Comparison of ENCODE assay signal across 7 mouse cellular contexts in genomic region chr2:37786461-37786860, GRCm38 (mm10). TPM values are rescaled to one million over a fixed set of nuclear protein-coding genes. Genes with fewer than 3 reads are reported as not detected.
A peak's percentile ranks its signal among the peaks of the same experiment; 100 is the strongest.
DNase-seq lines count a peak whose midpoint lies in the region; ATAC-seq and TF ChIP-seq lines count a peak whose summit lies in the region.

No protein-coding gene starts in this region.

- H3K4me1 ChIP-seq in lung, embryonic 15.5 days, result peaks cover 13% of the 10 kb centered on the region
- H3K4me1 ChIP-seq in forebrain, embryonic 12.5 days, result peaks cover 25% of the 10 kb centered on the region
- peaks cover 11% of the 10 kb centered on the region for H3K4me1 ChIP-seq in small intestine, adult 2 months (ENCODE audit: control insufficient read depth, insufficient read depth, insufficient read length, low read length)

- H3K4me3 ChIP-seq in lung, embryonic 15.5 days, result peak overlapping the region; percentile 36
- H3K4me3 ChIP-seq in forebrain, embryonic 12.5 days (replicated peaks), result peak overlapping the region; percentile 20; the same call in 1 of the 2 replicates
- H3K4me3 ChIP-seq in small intestine, adult 2 months (ENCODE audit: low read depth, low read length), result peak overlapping the region; percentile 23

- no peak for TF ChIP-seq CTCF in small intestine, adult 2 months (IDR thresholded peaks at IDR 0.05; ENCODE audit: extremely low read depth, insufficient read length, insufficient replicate concordance, low read depth, low read length)

- no peak for ATAC-seq in lung, embryonic 15.5 days (ENCODE audit: borderline replicate concordance, extremely low read depth, low FRiP score, low TSS enrichment)
- no peak for ATAC-seq in forebrain, embryonic 12.5 days (ENCODE audit: low FRiP score)

- no peak for TF ChIP-seq POLR2A in small intestine, adult 2 months (IDR thresholded peaks at IDR 0.05; ENCODE audit: low read depth, low read length)

- no peak overlapping the region for H3K9ac ChIP-seq in lung, embryonic 15.5 days
- 0 out of 2 replicates have a peak overlapping the region, but pooled peaks have one; percentile 17 for H3K9ac ChIP-seq in forebrain, embryonic 12.5 days

- H3K27me3 ChIP-seq in lung, embryonic 15.5 days, result peaks cover 30% of the 10 kb centered on the region
- H3K27me3 ChIP-seq in forebrain, embryonic 12.5 days, result peaks cover 4% of the 10 kb centered on the region; the same call in 1 of the 2 replicates
- H3K27me3 ChIP-seq in small intestine, adult 2 months (ENCODE audit: control insufficient read depth, insufficient read depth, low read length), result no peaks in the 10 kb centered on the region

- H3K9me3 ChIP-seq in lung, embryonic 15.5 days, result no peaks in the 10 kb centered on the region
- no peaks in the 10 kb centered on the region for H3K9me3 ChIP-seq in forebrain, embryonic 12.5 days

- H3K36me3 ChIP-seq in lung, embryonic 15.5 days, result no peaks in the 10 kb centered on the region
- H3K36me3 ChIP-seq in forebrain, embryonic 12.5 days (replicated peaks), result peaks cover 76% of the 10 kb centered on the region
- no peaks in the 10 kb centered on the region for H3K36me3 ChIP-seq in small intestine, adult 2 months (ENCODE audit: control insufficient read depth, insufficient read depth, low read length)

- no peak overlapping the region for H3K27ac ChIP-seq in lung, embryonic 15.5 days
- peak overlapping the region; percentile 26; the same call in 1 of the 2 replicates for H3K27ac ChIP-seq in forebrain, embryonic 12.5 days
- no peak overlapping the region for H3K27ac ChIP-seq in small intestine, adult 2 months (ENCODE audit: insufficient read depth, low read depth, low read length)

- 20% methylated on average over 42 of the region's 52 CpGs for WGBS in lung, embryonic 15.5 days
- WGBS in forebrain, embryonic 12.5 days, result 41% methylated on average over 52 of the region's 52 CpGs
- 18% methylated on average over 52 of the region's 52 CpGs for WGBS in small intestine, adult 2 months

- no peak for DNase-seq in lung, postnatal 25 days (ENCODE audit: low spot score)
- DNase-seq in kidney, postnatal 10 days, result peak; percentile 56
- no peak for DNase-seq in retina, embryonic 14.5 days (ENCODE audit: low spot score)
- no peak for DNase-seq in spleen, adult 12 weeks (ENCODE audit: low spot score)

- H3K4me2 ChIP-seq in lung, embryonic 15.5 days, result peak overlapping the region; percentile 60
- peak overlapping the region; percentile 28 for H3K4me2 ChIP-seq in forebrain, embryonic 12.5 days

RNA-seq across cellular contexts. Expression of gene Crb2, which starts 10.4 kb away (rescaled TPM):
- polyA plus RNA-seq in lung, embryonic 15.5 days (2015; fragmentation: Nextera tagmentation; extraction: Ambion mirVana), result 0.96 and 1.3 TPM in 2 replicates
- polyA plus RNA-seq in forebrain, embryonic 12.5 days (2016; fragmentation: Nextera tagmentation; extraction: Ambion mirVana), result 24.8 and 24.9 TPM in 2 replicates
- 0.14 and 0.48 TPM in 2 replicates for polyA plus RNA-seq in small intestine, adult 2 months (2012; rRNA removed)

Comparison
In these comparisons a context has a peak if more than half of its experiments do, and no peak if none do; other contexts are left out.
1. RNA of gene Crb2, which starts 10.4 kb away (polyA plus RNA-seq): 24.8 to 24.9 TPM in forebrain, embryonic 12.5 days; 0.96 to 1.3 TPM in lung, embryonic 15.5 days and 0.14 to 0.48 TPM in small intestine, adult 2 months; every median in the first group is over 10 times any median in the second.
2. Peak in every context shown above with its lines, with median percentiles within 50 percentile points of each other: H3K4me3 ChIP-seq.